ENCODE assay signal across 23 mouse cellular contexts in genomic region chr2:20602656-20603055, GRCm38 (mm10).
"Had no signal": no experiment of that assay in that cellular context is flagged by ENCODE, and none has a peak within 500 bp of the region (broad histone marks: within the 10 kb centered on the region; RNA-seq: fewer than 3 reads in every experiment).

No protein-coding gene starts in this region.

- H3K27me3 ChIP-seq: limb, embryonic 13.5 days; liver, embryonic 12.5 days; liver, embryonic 15.5 days; lung, embryonic 15.5 days; megakaryocyte, embryonic 14.5 days; neural tube, embryonic 12.5 days; neural tube, embryonic 15.5 days; stomach, embryonic 15.5 days had no signal

- ATAC-seq: liver, embryonic 12.5 days had no signal

- H3K4me3 ChIP-seq: limb, embryonic 10.5 days; limb, embryonic 13.5 days; liver, embryonic 12.5 days; liver, embryonic 15.5 days; lung, embryonic 15.5 days; megakaryocyte, embryonic 14.5 days; midbrain, embryonic 10.5 days; neural tube, embryonic 12.5 days; neural tube, embryonic 15.5 days; stomach, embryonic 15.5 days had no signal

- H3K36me3 ChIP-seq: limb, embryonic 10.5 days; limb, embryonic 13.5 days; liver, embryonic 12.5 days; liver, embryonic 15.5 days; lung, embryonic 15.5 days; midbrain, embryonic 10.5 days; neural tube, embryonic 12.5 days; neural tube, embryonic 15.5 days; stomach, embryonic 15.5 days had no signal

- H3K27ac ChIP-seq: limb, embryonic 10.5 days; liver, embryonic 12.5 days; liver, embryonic 15.5 days; lung, embryonic 15.5 days; midbrain, embryonic 10.5 days; neural tube, embryonic 12.5 days; neural tube, embryonic 15.5 days; stomach, embryonic 15.5 days had no signal

- DNase-seq: kidney, adult 9 months; kidney, postnatal 14 days; kidney, postnatal 4 days; liver; lung, adult 18-20 months; lung, postnatal 10 days; lung, postnatal 36 days; midbrain, embryonic 14.5 days; right cerebral cortex, adult 18-20 months; right cerebral cortex, postnatal 14 days; right cerebral cortex, postnatal 4 days; spleen, adult 18-20 months; thymus, postnatal 25 days had no signal

- H3K9me3 ChIP-seq: limb, embryonic 10.5 days; limb, embryonic 13.5 days; liver, embryonic 12.5 days; liver, embryonic 15.5 days; lung, embryonic 15.5 days; midbrain, embryonic 10.5 days; neural tube, embryonic 12.5 days; neural tube, embryonic 15.5 days; stomach, embryonic 15.5 days had no signal

- H3K4me2 ChIP-seq: limb, embryonic 13.5 days; liver, embryonic 12.5 days; liver, embryonic 15.5 days; lung, embryonic 15.5 days; neural tube, embryonic 12.5 days; neural tube, embryonic 15.5 days; stomach, embryonic 15.5 days had no signal

- H3K9ac ChIP-seq: limb, embryonic 13.5 days; liver, embryonic 12.5 days; liver, embryonic 15.5 days; lung, embryonic 15.5 days; neural tube, embryonic 12.5 days; neural tube, embryonic 15.5 days; stomach, embryonic 15.5 days had no signal

- H3K4me1 ChIP-seq: liver, embryonic 12.5 days; liver, embryonic 15.5 days; megakaryocyte, embryonic 14.5 days; midbrain, embryonic 10.5 days; neural tube, embryonic 12.5 days; neural tube, embryonic 15.5 days had no signal
